8 mouse cellular contexts compared by ENCODE assay signal in genomic region chr3:108911548-108912413, GRCm38 (mm10). TPM values are rescaled to one million over a fixed set of nuclear protein-coding genes. Genes with fewer than 3 reads are reported as not detected.
DNase-seq lines count a peak whose midpoint lies in the region; ATAC-seq and TF ChIP-seq lines count a peak whose summit lies in the region.

Prpf38b (minus strand) TSS chr3:108911727.

- peak within 1 kb of the TSS; percentile 97 for H3K4me3 ChIP-seq in C2C12 (ENCODE audit: insufficient read depth, poor library complexity, severe bottlenecking)
- H3K4me3 ChIP-seq in erythroblast, embryonic 14.5 days (replicated peaks): peak within 1 kb of the TSS; percentile 87
- peak within 1 kb of the TSS; percentile 93 for H3K4me3 ChIP-seq in heart, embryonic 11.5 days (ENCODE audit: low read depth, low read length)
- peak within 1 kb of the TSS; percentile 82 for H3K4me3 ChIP-seq in kidney, embryonic 16.5 days (ENCODE audit: low read length)
- peak within 1 kb of the TSS; percentile 91 for H3K4me3 ChIP-seq in liver, adult 2 months (ENCODE audit: insufficient read depth, low read depth, low read length)
- H3K4me3 ChIP-seq in myocyte: peak within 1 kb of the TSS; percentile 99

- no peaks in the 10 kb centered on the region for H3K27me3 ChIP-seq in C2C12 (ENCODE audit: control insufficient read depth, insufficient read depth, insufficient read length)
- H3K27me3 ChIP-seq in erythroblast, embryonic 14.5 days (ENCODE audit: control insufficient read depth): no peaks in the 10 kb centered on the region
- H3K27me3 ChIP-seq in heart, embryonic 11.5 days (ENCODE audit: control insufficient read depth, insufficient read depth, low read length): no peaks in the 10 kb centered on the region
- no peaks in the 10 kb centered on the region for H3K27me3 ChIP-seq in kidney, embryonic 16.5 days (ENCODE audit: insufficient read depth, low read length)
- no peaks in the 10 kb centered on the region for H3K27me3 ChIP-seq in liver, adult 2 months (ENCODE audit: control insufficient read depth, insufficient read depth, low read length)
- no peaks in the 10 kb centered on the region for H3K27me3 ChIP-seq in myocyte (ENCODE audit: control insufficient read depth, insufficient read depth, insufficient read length)
- H3K27me3 ChIP-seq in splenic B cell, adult 2 months (ENCODE audit: control insufficient read depth, insufficient read depth, low read length, poor library complexity, severe bottlenecking): no peaks in the 10 kb centered on the region

- H3K79me2 ChIP-seq in C2C12 (ENCODE audit: control insufficient read depth, insufficient read depth) (peaks cover 57% of the 10 kb centered on the region), myocyte (ENCODE audit: control insufficient read depth, insufficient read depth) (peaks cover 47% of the 10 kb centered on the region)
- peaks cover 8% of the 10 kb centered on the region; the same call in 1 of the 2 replicates for H3K79me2 ChIP-seq in liver, adult 2 months (ENCODE audit: control insufficient read depth, insufficient read depth, low read length)

- peak; percentile 99 for DNase-seq in brain, embryonic 14.5 days (ENCODE audit: low read depth)
- DNase-seq in liver, adult 2 months (ENCODE audit: extremely low read depth, low read depth, low spot score): peak; percentile 86
- DNase-seq in splenic B cell, adult 2 months (ENCODE audit: low read depth, low spot score): peak; percentile 97

- H3K9me3 ChIP-seq in erythroblast, embryonic 14.5 days (ENCODE audit: control insufficient read depth, low read length): no peaks in the 10 kb centered on the region; the same call in 1 of the 2 replicates
- no peaks in the 10 kb centered on the region for H3K9me3 ChIP-seq in heart, embryonic 11.5 days (replicated peaks; ENCODE audit: control insufficient read depth, low read length)
- H3K9me3 ChIP-seq in kidney, embryonic 16.5 days (ENCODE audit: low read length): no peaks in the 10 kb centered on the region

- H3K27ac ChIP-seq in heart, embryonic 11.5 days (ENCODE audit: low read depth, low read length): peak within 1 kb of the TSS; percentile 99
- H3K27ac ChIP-seq in kidney, embryonic 16.5 days (ENCODE audit: low read length): peak within 1 kb of the TSS; percentile 100
- peak within 1 kb of the TSS; percentile 95 for H3K27ac ChIP-seq in liver, adult 2 months (replicated peaks; ENCODE audit: insufficient read depth, low read depth, low read length)

- peak within 1 kb of the TSS; percentile 79 for H3K4me2 ChIP-seq in heart, embryonic 11.5 days
- H3K4me2 ChIP-seq in kidney, embryonic 16.5 days (replicated peaks; ENCODE audit: low read depth, low read length): peak within 1 kb of the TSS; percentile 95
- H3K4me2 ChIP-seq in myocyte (ENCODE audit: low read depth): peak within 1 kb of the TSS; percentile 93

- TF ChIP-seq POLR2A in brain, embryonic 14.5 days (IDR thresholded peaks at IDR 0.05; ENCODE audit: borderline replicate concordance, extremely low read depth, insufficient read depth, insufficient read length, poor library complexity, severe bottlenecking): peak; percentile 57; the same call in 1 of the 2 replicates
- TF ChIP-seq POLR2A in liver, adult 2 months (IDR thresholded peaks at IDR 0.05; ENCODE audit: extremely low read depth, insufficient read depth, low read length): peak; percentile 91
- TF ChIP-seq POLR2A in myocyte (IDR thresholded peaks at IDR 0.05; ENCODE audit: insufficient read length, low read depth): peak; percentile 86

- peak within 1 kb of the TSS; percentile 90 for H3ac ChIP-seq in C2C12 (ENCODE audit: control insufficient read depth, insufficient read length, low read depth)
- peak within 1 kb of the TSS; percentile 98 for H3ac ChIP-seq in myocyte (ENCODE audit: control insufficient read depth, insufficient read length)

- H3K79me3 ChIP-seq in C2C12 (ENCODE audit: low read depth): peaks cover 45% of the 10 kb centered on the region

- ATAC-seq in heart, embryonic 11.5 days (replicated peaks; ENCODE audit: insufficient number of reproducible peaks, low FRiP score, low TSS enrichment): peak; percentile 97
- peak; percentile 99 for ATAC-seq in kidney, embryonic 16.5 days (ENCODE audit: low FRiP score, low TSS enrichment)

- H3K36me3 ChIP-seq in C2C12 (ENCODE audit: control insufficient read depth, insufficient read depth) (peaks cover 33% of the 10 kb centered on the region), myocyte (ENCODE audit: control insufficient read depth, insufficient read depth) (peaks cover 19% of the 10 kb centered on the region)
- H3K36me3 ChIP-seq in erythroblast, embryonic 14.5 days (ENCODE audit: control insufficient read depth): peaks cover 28% of the 10 kb centered on the region
- H3K36me3 ChIP-seq in heart, embryonic 11.5 days (ENCODE audit: control insufficient read depth, insufficient read depth, low read length): peaks cover 3% of the 10 kb centered on the region; the same call in 1 of the 2 replicates
- peaks cover 10% of the 10 kb centered on the region for H3K36me3 ChIP-seq in kidney, embryonic 16.5 days (ENCODE audit: insufficient read depth, low read length)
- H3K36me3 ChIP-seq in liver, adult 2 months (ENCODE audit: control insufficient read depth, insufficient read depth, low read length): peaks cover 9% of the 10 kb centered on the region
- H3K36me3 ChIP-seq in splenic B cell, adult 2 months (ENCODE audit: control insufficient read depth, insufficient read depth, low read length, poor library complexity, severe bottlenecking): peaks cover 8% of the 10 kb centered on the region

- TF ChIP-seq CTCF in C2C12 (IDR thresholded peaks at IDR 0.05; ENCODE audit: control insufficient read depth, insufficient read depth, insufficient read length): no peak
- no peak for TF ChIP-seq CTCF in brain, embryonic 14.5 days (IDR thresholded peaks at IDR 0.05; ENCODE audit: borderline replicate concordance, extremely low read depth, insufficient read depth, insufficient read length)
- no peak for TF ChIP-seq CTCF in liver, adult 2 months (IDR thresholded peaks at IDR 0.05; ENCODE audit: low read depth, low read length)

- under 1% methylated on average over 53 of the region's 53 CpGs for WGBS in heart, embryonic 11.5 days (ENCODE audit: insufficient replicate concordance)
- WGBS in kidney, embryonic 16.5 days: under 1% methylated on average over 53 of the region's 53 CpGs
- WGBS in liver, adult 2 months: under 1% methylated on average over 53 of the region's 53 CpGs

- peaks cover 31% of the 10 kb centered on the region for H3K4me1 ChIP-seq in erythroblast, embryonic 14.5 days (ENCODE audit: control insufficient read depth)
- H3K4me1 ChIP-seq in heart, embryonic 11.5 days (ENCODE audit: control insufficient read depth, insufficient read depth, low read length): no peaks in the 10 kb centered on the region
- peaks cover 13% of the 10 kb centered on the region for H3K4me1 ChIP-seq in kidney, embryonic 16.5 days (ENCODE audit: insufficient read depth, low read length)
- peaks cover 10% of the 10 kb centered on the region for H3K4me1 ChIP-seq in liver, adult 2 months (ENCODE audit: control insufficient read depth, insufficient read depth, low read length)

- peak within 1 kb of the TSS; percentile 98 for H3K9ac ChIP-seq in heart, embryonic 11.5 days (ENCODE audit: low read depth, low read length)
- peak within 1 kb of the TSS; percentile 93 for H3K9ac ChIP-seq in kidney, embryonic 16.5 days (replicated peaks; ENCODE audit: low read length)
- H3K9ac ChIP-seq in liver, adult 2 months (ENCODE audit: low read depth, low read length): peak within 1 kb of the TSS; percentile 95

TF ChIP-seq in C2C12, 6 proteins besides CTCF, POLR2A, EP300 and RAD21:
- TF ChIP-seq MYOG (IDR thresholded peaks at IDR 0.05; ENCODE audit: control insufficient read depth, extremely low read depth, insufficient read length): no peak
TF ChIP-seq in C2C12: peak in this region for 0.

TF ChIP-seq in myocyte, 11 proteins besides CTCF, POLR2A, EP300 and RAD21:
- peak; percentile 10 for TF ChIP-seq SRF (IDR thresholded peaks at IDR 0.05; ENCODE audit: control insufficient read depth, insufficient read length, low read depth)
- no peak for TF ChIP-seq E2F4 (IDR thresholded peaks at IDR 0.05; ENCODE audit: insufficient read depth)
- TF ChIP-seq REST (IDR thresholded peaks at IDR 0.05; ENCODE audit: insufficient read depth, insufficient read length): no peak
- peak; percentile 90 for TF ChIP-seq POLR2AphosphoS2 (IDR thresholded peaks at IDR 0.05; ENCODE audit: insufficient read length, low read depth)

RNA-seq across cellular contexts. Expression of gene Prpf38b, which starts in this region (rescaled TPM):
- 19.5 TPM for polyA plus RNA-seq in C2C12 (2012; fragmentation: generic; extraction: Trizol)
- polyA plus RNA-seq in brain, embryonic 14.5 days (2012; rRNA removed): 68.0 and 78.4 TPM in 2 replicates
- polyA plus RNA-seq in erythroblast, embryonic 14.5 days (2012): 6.5 and 6.8 TPM in 2 replicates
- 53.8 and 56.4 TPM in 2 replicates for polyA plus RNA-seq in heart, embryonic 11.5 days (2014; fragmentation: Nextera tagmentation; extraction: Ambion mirVana)
- polyA plus RNA-seq in kidney, embryonic 16.5 days (2015; fragmentation: Nextera tagmentation; extraction: Ambion mirVana): 68.1 and 69.0 TPM in 2 replicates
- total RNA-seq in liver, adult 2 months (2014; rRNA removed): 22.8 and 25.7 TPM in 2 replicates
- 13.8 and 17.2 TPM in 2 replicates for polyA plus RNA-seq in liver, adult 2 months (2012; rRNA removed)
- polyA plus RNA-seq in myocyte (2012; fragmentation: generic; extraction: Trizol): 19.0 TPM

Comparison
In these comparisons a context has a peak if more than half of its experiments do, and no peak if none do; other contexts are left out.
1. Peak in every context shown above with its lines: DNase-seq, ATAC-seq, H3K4me3 ChIP-seq and H3K27ac ChIP-seq.